Mouse (Mus musculus) erythroblast, embryonic 14.5 days (primary cell): Measurements from ENCODE around the gene Kirrel.

ENCODE experiments used
- GATA1 ChIP-seq: IDR thresholded peaks from 2 replicates; pipeline ENCODE4 v1.6.1; 2012; ENCODE audit warnings: low read length, inconsistent platforms, mixed read lengths
- TAL1 ChIP-seq: IDR thresholded peaks from 3 replicates; pipeline ENCODE4 v1.6.1; 2012; ENCODE audit warnings: low read length, inconsistent platforms, mixed read lengths

- TF ChIP-seq GATA1 (no peak), TAL1 (no peak)
These were observed 17.2 kb downstream of the Kirrel start for GRCm38 (mm10) chr3:87157297-87157696.
